Mouse (Mus musculus) adipose tissue, adult 10 weeks (tissue): Measurements from ENCODE around the gene C87977. TPM values are rescaled to one million over a fixed set of nuclear protein-coding genes. Genes with fewer than 3 reads are reported as not detected.

Experiments
- polyA plus RNA-seq: library from polyadenylated mRNA; stranded (reverse); fragments of 350-450 nt; fragmentation: Illumina TruSeq; extraction: RNeasy Lipid Tissue Mini Kit (QIAGEN cat#74804); gene quantifications from one replicate; pipeline ENCODE4 v1.2.3, GENCODE M21; 2014; ENCODE audit warnings: low read depth, low replicate concordance

The C87977 gene
- polyA plus RNA-seq, result not detected

DNA sequence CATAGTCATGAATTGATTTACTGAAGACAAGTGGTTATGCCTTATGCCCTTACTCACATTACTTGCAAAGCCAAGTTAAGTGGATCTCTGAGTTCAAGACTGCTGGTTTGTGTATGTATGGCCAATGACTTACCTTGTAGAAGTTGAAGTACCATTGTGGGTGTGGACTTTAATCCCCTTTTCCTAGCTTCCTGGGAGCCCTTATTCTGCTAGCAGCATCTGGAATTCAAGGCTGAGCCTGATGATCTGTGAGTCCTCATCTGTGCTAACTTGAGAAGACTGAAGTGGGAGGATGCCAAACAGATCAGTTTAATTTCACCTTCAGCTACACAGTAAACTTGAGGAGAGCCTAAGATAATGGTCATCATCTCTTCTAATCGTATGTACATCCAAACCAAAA lies at the start of gene C87977:
C87977 (minus strand) TSS at position 101 of the 400 bp plus-strand sequence.

DNA sequence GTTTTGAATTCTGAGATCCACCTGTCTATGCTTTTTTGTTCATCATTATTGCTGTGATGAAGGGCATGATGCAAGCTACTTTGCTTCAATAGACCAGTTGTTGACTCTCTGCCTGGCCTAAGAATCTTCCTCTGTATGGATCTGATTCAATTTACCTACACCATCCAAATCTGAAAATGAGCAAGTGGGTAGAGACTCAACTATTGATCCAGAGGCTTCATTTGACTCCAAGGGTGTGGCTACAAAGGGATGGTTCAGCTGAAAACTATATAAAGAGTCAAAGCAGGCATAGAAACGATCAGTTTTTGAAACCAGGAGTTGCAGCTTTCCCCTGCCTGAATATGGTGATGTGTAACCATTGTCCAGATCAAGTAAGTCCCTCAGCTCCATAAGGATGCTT lies 22.7 kb downstream of the C87977 start, which contains the start of gene Oog2:
Oog2 (plus strand) TSS at position 301 of the 400 bp plus-strand sequence.

DNA sequence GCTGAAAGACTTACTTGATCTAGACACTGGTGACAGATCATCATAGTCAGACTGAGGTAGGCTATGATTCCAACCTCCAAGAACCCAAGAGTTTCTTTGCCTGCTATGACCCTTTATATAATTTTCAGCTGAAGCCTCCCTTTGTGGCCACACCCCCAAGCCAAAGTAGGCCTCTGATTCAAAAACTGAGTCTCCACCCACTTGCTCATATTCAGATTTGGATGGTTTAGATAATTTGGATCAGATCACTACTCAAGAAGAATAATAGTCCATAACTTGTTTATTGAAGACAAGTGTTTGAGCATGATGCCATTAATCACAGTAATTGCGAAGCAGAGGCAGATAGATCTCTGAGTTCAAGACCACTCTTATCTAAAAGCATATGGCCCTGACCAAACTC lies 50.6 kb downstream of the C87977 start, which contains the start of gene Oog3:
Oog3 (minus strand) TSS at position 101 of the 400 bp plus-strand sequence.

Other genes with a start within 250 kb of the C87977 start
- not detected for gene Gm13101, start 246.4 kb downstream of the C87977 start, polyA plus RNA-seq
- gene Pramef17, start 218.9 kb downstream of the C87977 start, polyA plus RNA-seq, result not detected
- gene Pramel4, start 154.2 kb downstream of the C87977 start, polyA plus RNA-seq, result not detected
- gene Gm13102, start 106.8 kb downstream of the C87977 start, polyA plus RNA-seq, result not detected
- not detected for gene Oog3, start 50.7 kb downstream of the C87977 start, polyA plus RNA-seq
- not detected for gene Oog2, start 22.6 kb downstream of the C87977 start, polyA plus RNA-seq
- gene Pramel5, start 67.2 kb upstream of the C87977 start, polyA plus RNA-seq, result not detected
- not detected for gene Gm13128, start 116.9 kb upstream of the C87977 start, polyA plus RNA-seq
- not detected for gene Gm13119, start 144.6 kb upstream of the C87977 start, polyA plus RNA-seq
- gene Pramef20, start 164.6 kb upstream of the C87977 start, polyA plus RNA-seq, result not detected
- gene Pramef12, start 195.1 kb upstream of the C87977 start, polyA plus RNA-seq, result 7.7 TPM
- gene 1700012P22Rik, start 225.5 kb upstream of the C87977 start, polyA plus RNA-seq, result 1.5 TPM
- gene Gm9944, start 240.0 kb upstream of the C87977 start, polyA plus RNA-seq, result not detected